Mouse (Mus musculus) adrenal gland, adult (tissue): ENCODE data around the gene Pnrc1.
"Not testable (repeated sequence)": the region's sequence is repeated elsewhere in the genome, so short reads cannot be mapped to it uniquely, and the experiment has no call there.

ENCODE experiments used
- DNase-seq, 2 experiments: peaks; one replicate each; pipeline ENCODE4 v3.0.0; 2022 to 2023; ENCODE audit warnings: low spot score in 1 of 2; ENCODE audit not compliant: inconsistent age in 2 of 2

The Pnrc1 gene

DNA sequence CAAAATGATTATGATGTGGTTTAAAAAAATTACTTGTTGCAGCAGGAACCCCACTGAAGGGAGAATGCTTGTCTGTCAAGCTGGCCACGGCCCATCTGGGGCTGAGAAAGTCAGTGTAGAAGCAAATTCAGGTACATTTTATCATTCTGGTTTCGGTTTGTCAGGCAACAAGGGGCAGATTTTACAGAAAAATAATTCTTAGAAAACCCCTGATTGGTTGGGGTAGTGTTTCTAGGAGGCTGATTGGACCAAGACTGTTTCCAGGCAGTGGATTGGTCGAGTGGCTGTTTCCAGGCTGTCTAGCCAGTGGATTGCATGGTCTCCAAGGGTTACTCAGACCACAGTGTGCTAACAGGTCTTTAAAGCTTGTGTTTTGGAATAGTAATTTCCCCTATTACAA, at the start of gene Pnrc1:
Gene Pnrc1 (minus strand): TSS at position 162 of the 400 bp plus-strand sequence.
- DNase-seq: peak; percentile 79 to 91

DNA sequence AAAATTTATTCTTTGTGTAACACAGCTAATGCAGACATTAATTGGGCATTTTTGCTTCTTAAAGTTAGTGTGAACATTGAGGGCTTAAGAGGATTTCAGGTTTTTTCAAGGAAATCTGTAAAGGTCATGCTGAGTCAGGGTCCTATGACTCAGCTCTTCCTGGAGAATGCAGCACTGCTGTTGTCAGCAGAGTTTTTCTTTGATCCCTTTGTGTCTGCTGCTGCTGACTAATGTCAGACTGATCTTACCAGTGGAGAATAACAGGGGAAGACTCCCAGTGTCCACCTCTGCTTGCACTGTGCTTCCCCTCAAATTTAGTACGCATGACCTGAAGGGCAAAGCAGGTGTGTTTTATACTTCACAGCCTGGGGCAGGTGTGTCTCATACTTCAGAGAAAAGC, 48.0 kb upstream of the Pnrc1 start:
- DNase-seq: peak; percentile 71 to 89

DNA sequence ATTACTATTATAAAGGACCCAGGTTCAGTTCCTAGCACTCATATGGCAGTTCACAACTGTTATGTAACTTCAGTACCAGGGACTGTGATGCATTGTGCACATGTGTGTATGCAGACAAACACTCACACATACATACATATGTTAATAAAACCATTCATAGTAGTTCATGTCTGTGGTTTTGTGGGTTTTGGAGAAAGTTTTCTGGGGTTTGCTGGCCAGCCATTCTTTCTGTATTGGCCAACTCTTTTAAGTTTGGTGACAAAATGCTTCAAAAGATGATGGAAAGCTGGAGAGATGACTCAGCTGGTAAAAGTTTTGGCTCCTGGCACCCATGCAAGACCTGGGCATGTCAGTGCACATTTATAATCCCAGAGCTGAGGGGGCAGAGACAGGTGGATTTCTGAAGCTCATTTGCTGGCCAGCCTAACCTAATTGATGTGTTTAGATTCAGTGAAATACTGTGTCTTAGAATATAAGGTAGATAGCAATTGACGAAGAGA, 43.0 kb upstream of the Pnrc1 start:
- peak; percentile 34 to 77 for DNase-seq

DNA sequence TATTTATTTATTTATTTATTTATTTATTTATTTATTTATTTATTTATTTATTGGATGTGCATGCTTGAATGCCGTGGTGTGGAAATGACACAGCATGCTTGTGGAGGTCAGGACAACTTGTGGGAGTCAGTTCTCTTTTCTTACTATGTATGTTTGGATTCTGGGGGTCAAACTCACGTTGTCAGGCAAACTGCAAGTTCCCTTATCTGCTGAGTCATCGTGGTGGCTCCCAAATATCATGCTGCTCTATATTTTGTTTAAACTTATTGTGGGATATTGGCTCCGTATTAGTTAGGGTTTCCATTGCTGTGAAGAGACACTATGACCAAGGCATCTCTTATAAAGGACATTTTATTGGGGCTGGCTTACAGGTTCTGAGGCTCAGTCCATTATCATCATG, 41.2 kb upstream of the Pnrc1 start:
- no peak for DNase-seq

DNA sequence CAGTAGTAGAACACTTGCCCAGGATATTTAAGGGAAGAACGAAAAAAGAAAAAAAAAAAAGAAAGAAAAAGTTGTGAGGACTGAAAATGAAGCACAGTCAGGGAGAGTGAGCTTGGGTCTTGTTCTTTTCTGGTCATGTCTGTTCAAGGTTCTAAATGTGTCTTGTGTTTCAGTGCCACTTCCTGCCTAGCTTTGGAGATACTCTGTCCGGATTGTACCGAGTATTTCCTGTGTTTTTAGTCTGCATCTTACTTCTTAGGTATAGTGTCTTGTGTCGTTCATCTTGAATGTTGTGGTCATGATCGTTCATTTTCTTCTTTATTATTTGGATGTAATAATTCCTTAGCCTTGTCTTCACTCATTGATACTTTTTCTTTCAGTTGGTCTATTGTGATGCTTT, 25.9 kb upstream of the Pnrc1 start:
- no peak for DNase-seq

DNA sequence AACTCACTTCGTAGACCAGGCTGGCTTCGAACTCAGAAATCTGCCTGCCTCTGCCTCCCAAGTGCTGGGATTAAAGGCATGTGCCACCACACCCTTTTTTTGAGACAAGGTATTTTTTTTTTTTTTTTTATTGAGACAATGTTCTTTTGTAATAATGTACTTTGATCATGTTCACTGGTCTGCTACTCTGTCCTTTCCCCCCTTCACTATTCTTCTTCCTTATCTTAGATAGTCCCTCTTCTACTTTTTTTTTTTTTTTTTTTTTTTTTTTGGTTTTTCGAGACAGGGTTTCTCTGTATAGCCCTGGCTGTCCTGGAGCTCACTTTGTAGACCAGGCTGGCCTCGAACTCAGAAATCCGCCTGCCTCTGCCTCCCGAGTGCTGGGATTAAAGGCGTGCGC, 24.2 kb upstream of the Pnrc1 start:
- not testable (repeated sequence) for DNase-seq

DNA sequence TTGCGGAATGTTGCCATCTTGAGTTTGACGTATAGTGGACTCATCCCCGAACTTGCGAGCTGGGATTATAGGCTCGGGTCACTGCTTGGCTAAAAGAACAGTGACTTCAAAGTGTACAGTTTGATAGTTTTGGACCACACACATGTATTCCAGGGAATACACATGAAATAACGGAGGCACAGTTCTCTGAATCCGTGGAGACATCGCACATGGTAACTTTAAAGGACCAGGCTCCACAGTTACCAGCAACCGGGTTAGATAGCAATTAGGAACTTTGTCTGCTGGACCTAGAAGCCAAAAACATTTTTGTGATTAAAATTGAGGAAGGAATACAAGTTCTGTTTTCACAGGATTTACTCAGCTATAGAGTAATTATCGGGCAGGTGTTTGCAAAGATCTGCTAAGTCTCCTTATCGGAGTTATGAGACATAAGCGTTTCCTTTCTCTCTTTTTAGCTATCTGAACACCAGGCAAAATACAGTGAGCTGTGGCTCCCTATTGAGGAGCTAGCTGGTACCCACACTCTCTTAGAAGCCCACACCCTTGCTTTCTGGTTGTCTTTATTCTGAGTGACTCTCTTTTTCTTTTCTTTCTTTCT, 21.0 kb upstream of the Pnrc1 start:
- DNase-seq: no peak

DNA sequence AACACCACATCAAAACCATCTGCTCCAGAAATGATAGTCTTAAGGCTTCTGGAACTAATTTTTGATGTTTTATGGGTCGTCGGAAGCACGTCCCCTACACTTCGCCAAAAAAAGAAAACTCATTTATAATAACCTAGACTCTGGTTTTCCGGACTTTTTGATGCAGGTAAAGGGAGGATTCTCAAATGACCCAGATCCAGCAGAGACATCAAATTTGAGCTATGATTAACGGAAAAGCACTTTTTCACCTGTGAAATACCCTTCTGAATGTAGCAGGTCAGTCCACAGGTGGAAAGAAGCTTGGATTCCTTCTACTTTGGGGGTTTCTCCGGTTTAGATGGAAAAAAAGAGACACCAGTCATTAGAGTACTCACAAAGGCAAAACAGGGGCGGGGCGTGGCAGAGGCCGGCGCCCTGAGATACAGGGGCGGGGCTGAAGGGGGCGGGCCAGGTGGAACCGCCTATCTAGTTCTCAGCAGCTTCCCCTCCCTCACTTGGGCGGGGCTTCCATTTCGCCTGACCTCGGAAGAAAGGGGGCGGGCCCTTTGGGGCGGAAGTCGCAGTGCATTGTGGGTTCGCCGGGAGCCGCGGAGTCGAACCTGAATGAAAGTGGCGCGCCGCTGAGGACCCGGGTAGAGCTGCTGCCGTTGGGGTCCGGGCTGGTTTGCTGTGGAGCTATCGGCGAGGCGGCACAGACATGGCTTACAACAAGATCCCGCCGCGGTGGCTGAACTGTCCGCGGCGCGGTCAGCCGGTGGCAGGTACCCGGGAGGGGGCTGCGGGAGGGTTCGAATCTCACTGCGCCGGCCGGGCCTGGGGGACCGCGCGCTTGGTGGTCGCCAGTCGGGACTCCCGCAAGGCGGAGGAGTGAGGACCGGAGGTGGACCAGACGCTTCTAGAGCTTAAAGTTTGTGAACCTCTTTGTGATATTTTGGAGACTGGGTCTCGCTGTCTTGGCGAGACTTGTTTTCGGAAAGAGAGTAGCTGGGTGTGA, 20.1 kb upstream of the Pnrc1 start, which contains the start of gene Rngtt:
Gene Rngtt (plus strand): TSS at position 548 of the 994 bp plus-strand sequence.
- peak; percentile 97 to 99 for DNase-seq

DNA sequence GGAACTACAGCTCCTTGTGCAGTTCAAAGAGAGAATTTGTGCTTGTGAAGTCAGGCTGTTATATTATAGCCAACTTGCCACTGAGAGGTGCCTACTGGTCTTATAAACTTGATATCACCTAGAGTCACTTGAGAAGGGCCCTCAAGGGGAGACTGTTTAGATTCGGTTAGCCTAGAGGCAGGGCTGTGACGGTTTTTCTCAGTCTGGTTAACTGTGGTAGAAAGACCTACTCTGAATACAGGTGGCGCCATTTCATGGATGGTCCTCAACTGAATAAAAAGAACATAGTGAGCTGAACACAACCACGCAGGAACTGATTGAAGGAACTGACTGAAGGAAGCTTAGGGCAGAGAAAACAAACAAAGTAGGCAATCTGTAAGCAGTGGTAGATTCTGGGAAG, 17.2 kb upstream of the Pnrc1 start:
- DNase-seq: no peak

DNA sequence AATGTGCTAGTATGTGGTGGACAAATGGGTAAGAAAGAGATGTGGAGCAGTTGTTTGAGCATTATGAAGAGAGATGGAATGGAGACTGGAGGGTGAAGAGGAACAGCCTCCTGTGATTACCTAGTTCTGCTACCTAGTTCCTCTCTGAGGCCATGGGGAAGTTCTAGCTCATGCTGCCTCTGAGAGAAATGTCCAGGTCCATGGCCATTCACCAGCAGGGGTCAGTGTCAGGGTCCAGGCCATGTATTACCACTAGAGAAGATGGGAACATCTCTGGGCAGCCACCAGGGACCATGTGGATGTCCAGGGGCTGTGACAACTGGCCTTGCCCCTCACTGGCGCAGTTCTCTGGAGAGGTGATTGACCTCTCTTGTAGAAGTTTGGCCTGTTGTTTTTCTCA, 13.1 kb upstream of the Pnrc1 start:
- DNase-seq: no peak

DNA sequence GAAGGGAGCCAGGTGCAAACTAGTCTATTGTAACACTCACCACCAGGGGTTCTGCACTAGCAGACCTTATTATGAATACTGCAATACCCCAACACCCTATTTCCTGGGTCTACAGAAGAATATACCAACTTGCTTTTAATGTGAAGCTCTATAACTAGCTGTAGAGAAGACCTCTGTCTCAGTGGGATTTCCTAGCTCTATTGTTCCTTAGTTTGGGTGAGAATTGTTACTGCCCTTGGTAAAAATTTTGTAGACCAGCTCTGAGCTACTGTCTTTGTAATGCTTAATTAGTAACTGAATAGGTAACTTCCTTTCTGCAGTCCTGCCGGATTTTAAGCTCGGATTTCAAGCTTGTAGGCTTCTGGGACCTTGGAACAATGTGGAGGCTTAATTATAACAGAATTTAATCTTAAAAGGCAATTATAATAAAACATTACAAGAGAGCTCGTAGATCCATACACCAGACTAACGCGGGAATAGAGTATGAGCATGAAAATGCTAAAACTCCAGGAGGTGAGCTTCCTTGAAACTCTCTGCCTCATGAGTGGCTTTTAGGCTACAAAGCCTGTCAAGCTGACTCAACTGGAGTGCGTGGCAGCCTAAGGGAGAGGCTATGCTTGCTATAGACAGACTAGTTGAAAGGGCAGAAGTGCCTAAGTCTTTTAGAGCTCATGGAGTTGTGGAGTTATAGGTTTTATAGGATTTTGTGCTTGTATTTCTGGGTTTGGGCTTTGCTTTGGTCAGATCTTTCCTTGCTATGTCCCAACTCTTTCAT, 11.1 kb upstream of the Pnrc1 start:
- not testable (repeated sequence) for DNase-seq

DNA sequence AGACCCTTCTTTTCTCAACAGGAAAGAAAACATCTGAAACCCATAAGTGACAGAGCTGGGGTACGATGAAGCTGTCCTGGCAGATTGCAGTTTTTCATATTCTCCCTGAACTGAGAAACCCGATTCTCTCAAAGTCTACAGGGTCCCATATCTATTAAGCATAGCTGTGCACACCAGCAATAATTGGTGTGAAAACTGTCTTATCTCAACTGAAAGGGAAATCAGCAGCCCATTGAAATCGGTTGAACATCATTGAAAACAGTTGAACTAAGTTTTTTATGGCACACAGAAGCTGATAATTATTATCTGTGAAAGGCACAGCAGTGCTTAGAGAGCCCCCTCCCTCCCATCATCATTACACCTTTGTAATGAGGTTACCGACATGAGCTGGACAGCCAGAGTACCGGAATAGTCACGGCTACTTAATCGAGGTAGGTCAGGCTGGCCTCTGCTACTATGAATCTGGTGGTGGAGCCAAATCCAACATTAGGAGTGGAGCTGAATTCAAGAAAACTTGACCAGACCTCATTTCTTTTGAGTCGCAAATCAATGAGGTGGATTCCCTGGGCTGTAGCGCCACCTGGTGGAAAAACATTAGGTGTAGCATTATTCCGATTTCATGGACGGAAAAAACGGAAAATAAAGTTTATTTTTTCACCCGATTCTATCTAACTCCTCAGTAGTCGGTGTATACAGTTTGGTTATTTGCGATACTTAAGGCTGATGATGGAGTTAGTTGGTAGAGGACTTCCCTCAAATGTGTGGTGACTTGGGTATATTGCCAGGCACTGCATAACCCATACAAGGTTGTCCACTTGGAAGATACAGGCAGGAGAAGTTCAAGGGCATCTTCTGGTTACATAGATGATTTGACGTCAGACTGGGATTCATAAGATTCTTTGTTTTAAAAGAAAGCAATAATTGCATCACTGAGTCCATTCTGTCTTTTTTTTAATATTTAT, 2.7 kb upstream of the Pnrc1 start:
- DNase-seq: peak; percentile 69 to 91

DNA sequence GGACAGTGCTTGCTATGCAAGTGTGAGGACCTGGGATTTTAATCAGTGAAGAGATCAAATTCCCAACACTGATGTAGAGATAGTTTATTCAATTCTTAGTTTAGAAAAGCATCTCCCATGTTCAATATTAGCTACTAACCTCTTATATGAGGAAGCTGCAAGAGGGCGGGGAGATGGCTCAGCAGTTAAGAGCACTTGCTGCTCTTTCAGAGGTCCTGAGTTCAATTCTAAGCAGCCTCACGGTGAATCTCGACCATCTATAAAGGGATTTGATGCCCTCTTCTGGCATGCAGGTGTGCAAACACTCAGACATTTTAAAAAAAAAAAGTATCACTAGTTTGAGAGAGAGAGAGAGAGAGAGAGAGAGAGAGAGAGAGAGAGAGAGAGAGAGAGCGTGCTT, 915 bp upstream of the Pnrc1 start:
- DNase-seq: peak in 1 of 2 experiments; percentile 57

DNA sequence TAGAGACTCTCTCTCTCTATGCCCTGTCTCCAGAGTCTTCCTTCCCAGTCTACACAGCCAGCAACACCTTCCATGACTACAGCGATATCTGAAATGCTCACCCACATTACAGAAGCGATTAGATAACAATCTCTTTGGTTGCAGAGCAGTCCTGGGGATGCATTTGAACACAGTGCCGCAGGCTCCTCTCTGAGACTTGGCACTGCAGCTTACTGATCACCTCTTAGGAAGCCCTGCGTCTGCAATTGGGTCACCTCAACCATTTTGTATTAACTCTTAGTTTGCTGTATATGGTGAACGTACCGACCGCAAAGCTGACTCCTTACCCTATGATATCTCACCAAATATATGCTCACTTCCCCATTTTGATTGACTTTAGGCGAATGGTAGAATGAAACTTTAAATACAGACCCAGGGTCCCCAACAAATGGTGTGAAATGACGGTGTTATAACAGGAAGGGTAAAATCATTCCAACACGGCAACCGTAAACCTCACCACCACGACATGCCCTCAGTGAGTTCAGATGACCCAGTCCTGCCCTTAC, 785 bp downstream of the Pnrc1 start:
- DNase-seq: peak; percentile 28 to 67

DNA sequence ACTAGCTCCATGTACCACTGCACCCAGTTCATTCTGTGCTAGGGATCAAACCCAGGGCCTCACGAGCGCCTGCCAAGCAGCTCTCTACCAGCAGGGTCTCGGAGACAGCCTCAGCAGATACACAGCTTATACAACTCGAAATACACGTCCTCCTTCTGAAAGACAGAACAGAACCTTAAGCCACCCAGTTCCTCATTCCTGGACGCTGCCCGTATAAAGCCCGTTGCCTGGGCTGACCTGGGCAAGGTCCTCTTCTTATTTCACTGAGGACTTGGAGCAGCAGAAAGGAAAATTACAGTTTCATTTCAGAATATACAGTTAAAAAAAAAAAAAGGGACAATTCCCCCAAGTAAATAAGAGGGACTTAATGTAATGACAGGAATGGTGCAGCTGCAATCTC, 4.5 kb downstream of the Pnrc1 start:
- DNase-seq: no peak

DNA sequence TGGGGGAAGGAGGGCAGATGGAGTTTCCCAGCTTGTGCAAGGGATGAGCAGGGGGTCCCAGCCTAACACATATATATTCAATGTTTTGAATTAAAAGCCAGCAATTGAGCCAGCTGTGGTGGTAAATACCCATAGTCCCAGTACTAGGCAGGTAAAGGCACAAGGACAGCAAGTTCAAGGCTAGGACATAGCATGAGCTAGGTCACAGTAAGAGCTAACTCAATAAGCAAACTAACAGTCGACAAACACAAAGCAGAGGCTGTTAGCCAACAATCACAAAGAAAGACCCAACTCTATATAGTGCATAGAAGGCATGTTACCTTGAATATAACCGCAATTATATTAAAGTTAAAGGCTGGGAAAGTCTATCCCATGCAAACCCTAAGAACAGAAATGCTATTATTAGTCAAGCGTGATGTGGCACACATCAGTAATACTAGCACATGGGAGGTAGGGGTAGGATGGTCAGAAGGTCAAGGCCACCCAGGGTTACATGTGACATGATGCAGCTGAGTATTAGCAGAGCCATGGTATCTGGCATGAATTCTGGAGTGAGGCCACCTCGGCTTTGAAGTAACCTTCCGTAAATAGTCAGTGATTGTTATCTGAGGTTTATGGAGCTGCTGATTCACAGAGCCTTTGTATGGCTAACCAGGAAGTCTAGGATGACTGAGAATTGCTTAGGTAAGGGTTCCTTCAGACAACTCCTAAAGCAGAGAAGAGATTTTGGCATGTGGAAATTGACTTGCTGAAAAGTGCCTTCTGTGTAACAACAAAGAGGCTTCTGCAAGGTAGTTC, 5.7 kb downstream of the Pnrc1 start:
- peak; percentile 47 to 74 for DNase-seq

DNA sequence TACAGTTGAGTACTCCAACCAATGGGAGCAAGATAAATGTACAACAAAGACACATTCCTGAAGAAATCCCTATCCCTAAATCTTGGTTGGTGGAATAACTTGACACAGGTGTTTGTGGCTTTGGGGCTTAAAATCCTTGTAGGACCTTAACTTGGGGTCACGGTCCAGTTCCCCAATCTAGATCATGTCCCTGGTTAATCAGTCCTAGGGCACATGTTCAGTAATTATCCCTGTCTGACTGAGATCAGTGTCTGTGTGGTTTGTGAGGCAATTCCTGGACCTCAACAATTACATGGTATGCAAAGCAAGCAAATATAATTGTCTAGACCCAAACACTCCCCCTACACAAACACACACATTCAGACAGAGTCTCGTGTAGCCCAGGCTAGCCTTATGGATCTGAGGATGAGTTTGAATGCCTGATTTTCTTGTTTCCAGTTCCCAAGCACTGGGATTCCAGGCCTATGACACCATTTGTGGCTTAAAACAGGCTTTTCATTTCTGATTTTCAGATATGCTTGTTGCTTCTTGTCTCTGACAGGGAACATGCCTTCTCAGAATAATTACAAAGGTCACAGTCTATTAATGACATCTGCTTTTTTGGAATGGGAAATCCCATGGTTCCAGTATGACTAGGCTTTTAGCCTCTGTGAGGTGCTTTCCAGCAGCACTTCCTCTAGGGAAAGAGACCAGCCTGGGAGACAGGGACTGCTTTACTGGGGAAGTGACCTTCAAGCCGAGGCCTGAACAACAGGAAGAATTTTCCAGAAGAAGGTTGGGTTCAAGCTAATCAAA, 7.9 kb downstream of the Pnrc1 start:
- peak in 1 of 2 experiments; percentile 63 for DNase-seq

DNA sequence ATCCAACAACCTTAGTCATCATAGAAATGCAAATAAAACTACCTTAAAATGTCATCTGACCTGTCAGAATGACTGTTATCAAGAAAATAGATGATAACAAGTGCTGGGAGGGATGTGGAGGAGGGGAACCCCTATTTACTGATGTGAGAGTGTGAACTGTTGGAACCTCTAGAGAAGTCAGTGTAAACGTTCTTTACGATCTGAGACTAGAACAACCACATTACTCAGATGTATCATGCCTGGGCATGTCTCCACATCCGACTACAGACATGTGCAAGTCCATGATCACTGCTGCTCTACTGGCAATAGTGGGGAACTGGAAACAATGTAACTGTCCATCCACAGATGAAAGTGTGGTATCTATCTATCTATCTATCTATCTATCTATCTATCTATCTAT, 16.5 kb downstream of the Pnrc1 start:
- no peak for DNase-seq
